Comparison of ENCODE assay signal across 17 mouse cellular contexts in genomic region chr14:24767964-24768363, GRCm38 (mm10).
DNase-seq lines count a peak whose midpoint lies in the region; ATAC-seq lines count a peak whose summit lies in the region.
"Had no signal": no experiment of that assay in that cellular context is flagged by ENCODE, and none has a peak within 500 bp of the region (broad histone marks: within the 10 kb centered on the region; RNA-seq: fewer than 3 reads in every experiment).

No protein-coding gene starts in this region.

- peaks cover 45% of the 10 kb centered on the region for H3K4me1 ChIP-seq in limb, embryonic 12.5 days (replicated peaks)
- H3K4me1 ChIP-seq: liver, embryonic 12.5 days; megakaryocyte, embryonic 14.5 days had no signal

- H3K9ac ChIP-seq in limb, embryonic 12.5 days (replicated peaks), result peak overlapping the region; percentile 32; the same call in 1 of the 2 replicates
- H3K9ac ChIP-seq: liver, embryonic 12.5 days; stomach, embryonic 15.5 days had no signal

- no peak for ATAC-seq in limb, embryonic 12.5 days (ENCODE audit: insufficient number of reproducible peaks, insufficient read depth, low FRiP score, low TSS enrichment, low read depth)
- ATAC-seq: liver, embryonic 12.5 days had no signal

- peak; percentile 33 for DNase-seq in layer of hippocampus, adult 9-11 months
- no peak for DNase-seq in layer of hippocampus, adult 9-10 months (ENCODE audit: low spot score)
- DNase-seq in right cerebral cortex, postnatal 25 days, result peak; percentile 45
- no peak for DNase-seq in right cerebral cortex, postnatal 4 days
- DNase-seq in heart, adult 18-20 months, result no peak
- DNase-seq in kidney, postnatal 10 days, result no peak
- DNase-seq: B cell, adult 2 months; cerebellum, adult 8-10 months; gastrocnemius, postnatal 25 days; kidney, adult 2 months; kidney, postnatal 14 days; lung, adult 2 months had no signal

- no peaks in the 10 kb centered on the region for H3K9me3 ChIP-seq in limb, embryonic 12.5 days
- H3K9me3 ChIP-seq: forebrain, embryonic 10.5 days; liver, embryonic 12.5 days; megakaryocyte, embryonic 14.5 days; stomach, embryonic 15.5 days had no signal

- no peaks in the 10 kb centered on the region for H3K27me3 ChIP-seq in limb, embryonic 12.5 days
- H3K27me3 ChIP-seq: liver, embryonic 12.5 days; stomach, embryonic 15.5 days had no signal

- no peak overlapping the region for H3K4me2 ChIP-seq in limb, embryonic 12.5 days
- H3K4me2 ChIP-seq: liver, embryonic 12.5 days; stomach, embryonic 15.5 days had no signal

- no peak overlapping the region for H3K4me3 ChIP-seq in limb, embryonic 12.5 days (replicated peaks)
- H3K4me3 ChIP-seq: forebrain, embryonic 10.5 days; liver, embryonic 12.5 days; megakaryocyte, embryonic 14.5 days; stomach, embryonic 15.5 days had no signal

- H3K27ac ChIP-seq in limb, embryonic 12.5 days, result peak overlapping the region; percentile 82
- H3K27ac ChIP-seq: liver, embryonic 12.5 days; stomach, embryonic 15.5 days had no signal

- WGBS in limb, embryonic 12.5 days, result 67% methylated on average over 5 of the region's 5 CpGs

- no peaks in the 10 kb centered on the region for H3K36me3 ChIP-seq in limb, embryonic 12.5 days
- H3K36me3 ChIP-seq: forebrain, embryonic 10.5 days; liver, embryonic 12.5 days; stomach, embryonic 15.5 days had no signal

Comparison
In these comparisons a context has a peak if more than half of its experiments do, and no peak if none do; other contexts are left out.
1. DNase-seq: peak in layer of hippocampus, adult 9-11 months (single experiment) and right cerebral cortex, postnatal 25 days (single experiment); none in layer of hippocampus, adult 9-10 months (single experiment), right cerebral cortex, postnatal 4 days (single experiment), heart, adult 18-20 months (0 of 2) and kidney, postnatal 10 days (single experiment).